Mouse (Mus musculus) neutrophil, adult 5-6 weeks (primary cell): ENCODE measurements around the gene Nup210l. TPM values are rescaled to one million over a fixed set of nuclear protein-coding genes. Genes with fewer than 3 reads are reported as not detected.
A peak's percentile ranks its signal among the peaks of the same experiment; 100 is the strongest.
"Not testable (repeated sequence)": the region's sequence is repeated elsewhere in the genome, so short reads cannot be mapped to it uniquely, and the experiment has no call there.

ENCODE experiments used
- ATAC-seq: fragments of 151-379, 151-347 bp; 2 replicates; pipeline ENCODE4 v1.8.0; 2017; ENCODE audit warnings: mild to moderate bottlenecking, moderate TSS enrichment; ENCODE audit not compliant: insufficient number of reproducible peaks, poor library complexity, low FRiP score, severe bottlenecking; ENCODE audit errors: extremely low read depth
- total RNA-seq: library from RNA; stranded (forward); fragments of 200-1000 nt; gene quantifications from 2 replicates; pipeline ENCODE4 v1.2.3, GENCODE M21; 2017

The Nup210l gene
- total RNA-seq, 1 experiment from 2014 or later = 2.2 TPM

DNA sequence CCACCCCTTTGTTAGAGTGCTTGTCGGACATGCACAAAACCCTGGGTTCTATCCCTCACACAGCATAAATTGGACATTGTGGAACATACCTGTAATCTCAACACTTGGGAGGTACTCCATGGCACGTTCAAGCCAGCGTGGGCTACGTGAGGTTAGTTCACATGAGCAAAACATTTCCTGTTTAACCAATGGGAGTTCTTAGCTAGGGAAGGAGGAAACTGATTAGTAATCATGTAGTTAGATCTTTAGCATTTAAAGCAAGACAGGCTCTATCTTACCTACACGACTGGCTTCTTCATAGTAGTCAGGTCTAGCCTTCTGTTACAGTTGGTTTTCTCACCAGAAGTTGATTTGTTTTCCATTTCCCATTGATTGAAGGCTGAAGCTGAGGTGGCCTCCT is 17.9 kb upstream of the Nup210l start:
- ATAC-seq = no peak

DNA sequence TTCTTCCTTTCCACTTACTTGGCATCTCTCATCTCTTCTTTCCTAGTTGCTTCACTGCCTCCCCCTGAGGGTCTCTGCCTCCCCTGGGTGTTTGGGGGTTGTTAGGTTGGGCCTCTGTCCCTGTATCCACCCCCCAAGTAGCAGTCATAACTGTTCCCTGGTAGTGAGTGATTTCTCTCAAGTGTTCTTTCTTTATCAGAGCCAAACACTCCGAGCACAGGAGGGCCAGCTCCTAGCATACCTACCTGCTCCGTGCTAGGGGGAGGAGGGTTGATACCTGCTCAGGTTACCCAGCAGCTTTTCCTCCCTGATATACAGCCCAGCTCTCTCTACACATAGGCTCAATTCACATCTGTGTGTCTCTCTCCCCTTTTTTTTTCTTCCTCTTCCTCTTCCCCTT is 15.3 kb upstream of the Nup210l start:
- no peak for ATAC-seq

DNA sequence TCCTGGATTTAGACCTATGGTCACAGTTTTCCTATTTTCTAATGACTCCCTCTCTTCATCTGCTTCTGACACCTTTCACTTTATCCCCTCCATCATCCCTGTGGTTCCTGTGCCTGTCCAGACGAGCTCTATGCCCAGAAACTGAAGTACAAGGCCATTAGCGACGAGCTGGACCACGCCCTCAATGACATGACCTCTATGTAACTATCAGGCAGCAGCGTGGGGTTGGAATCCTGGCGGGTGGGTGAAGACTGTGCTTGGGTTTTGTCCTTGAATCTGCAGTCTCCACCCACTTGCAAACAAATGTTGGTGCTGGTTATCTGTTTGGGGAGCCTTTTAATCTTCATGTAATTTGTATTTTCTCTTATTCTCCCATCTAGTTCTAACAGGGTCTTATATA is 13.0 kb upstream of the Nup210l start:
- ATAC-seq = no peak

DNA sequence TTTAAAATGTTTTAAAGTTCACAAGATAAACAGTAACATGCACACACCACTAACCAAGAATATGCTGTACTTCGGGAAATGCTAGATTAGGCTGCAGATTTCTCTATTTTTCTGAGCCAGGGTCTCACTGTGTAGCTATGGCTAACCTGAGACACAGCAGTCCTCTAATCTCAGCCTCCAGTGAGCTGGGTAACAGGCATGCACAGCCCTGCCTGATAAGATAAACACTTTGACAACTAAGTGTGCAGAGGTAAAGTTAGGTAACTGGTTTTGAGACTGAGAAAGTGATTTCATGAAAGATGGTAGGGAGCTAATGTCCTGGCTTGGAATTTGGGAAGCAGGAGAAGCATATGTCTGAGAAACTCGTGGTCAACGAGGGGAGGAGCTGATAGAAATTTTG is 9.5 kb upstream of the Nup210l start:
- no peak for ATAC-seq

DNA sequence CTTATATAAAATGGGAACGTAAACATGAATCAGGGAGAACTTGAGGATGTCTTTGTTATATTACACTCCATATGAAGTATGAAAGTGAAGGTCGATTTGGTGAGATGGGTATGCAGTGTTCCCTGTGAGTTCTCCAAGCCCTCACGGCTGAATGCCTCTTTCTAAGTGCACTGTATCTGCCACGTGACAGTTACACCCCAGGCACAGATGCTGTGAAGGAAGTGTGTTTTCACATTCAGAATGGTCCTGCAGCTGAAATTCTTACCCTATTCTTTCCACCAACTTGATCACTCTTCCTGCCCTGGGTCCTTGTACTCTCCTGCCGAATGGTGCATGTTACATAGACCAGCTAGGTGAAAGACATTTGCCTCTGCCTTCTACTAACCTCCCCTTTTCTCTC is 6.0 kb upstream of the Nup210l start:
- no peak for ATAC-seq

DNA sequence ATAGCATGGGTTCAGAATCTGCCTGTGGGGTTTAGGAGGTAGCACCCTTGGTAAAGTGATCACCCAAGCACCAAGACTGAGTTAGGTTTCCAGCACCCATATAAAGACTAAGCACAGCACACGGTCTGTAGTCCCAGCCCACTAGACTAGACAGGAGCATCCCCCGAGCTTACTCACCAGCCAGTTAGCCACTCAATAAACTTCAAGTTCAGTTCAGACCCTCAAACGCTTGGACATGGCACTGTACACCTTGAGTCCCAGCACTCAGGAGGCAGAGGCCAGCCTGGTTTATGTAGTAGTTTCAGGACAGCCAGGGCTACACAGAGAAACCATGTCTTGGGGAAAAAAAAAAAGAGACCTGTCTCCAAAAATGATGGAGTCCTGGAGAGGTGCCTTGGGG is 2.9 kb upstream of the Nup210l start:
- ATAC-seq = no peak

DNA sequence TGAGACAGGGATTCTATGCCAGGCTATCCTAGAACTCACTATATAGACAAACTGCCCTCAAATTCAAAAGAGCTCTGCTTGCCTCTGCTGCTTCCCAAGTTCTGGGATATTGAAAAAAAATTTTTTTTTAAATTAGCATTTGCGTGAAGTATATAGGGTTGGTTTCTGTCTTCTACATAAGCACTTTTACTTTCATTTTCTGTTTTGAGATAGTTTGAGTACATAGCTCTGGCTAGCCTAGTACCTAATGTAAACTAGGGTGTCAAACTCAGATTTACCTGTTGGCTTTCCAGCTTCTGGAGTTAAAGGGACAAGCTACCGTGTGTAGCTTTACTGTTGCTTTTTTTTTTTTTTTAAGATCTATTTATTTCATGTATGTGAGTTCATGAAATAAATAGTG is 2.3 kb upstream of the Nup210l start:
- no peak for ATAC-seq

DNA sequence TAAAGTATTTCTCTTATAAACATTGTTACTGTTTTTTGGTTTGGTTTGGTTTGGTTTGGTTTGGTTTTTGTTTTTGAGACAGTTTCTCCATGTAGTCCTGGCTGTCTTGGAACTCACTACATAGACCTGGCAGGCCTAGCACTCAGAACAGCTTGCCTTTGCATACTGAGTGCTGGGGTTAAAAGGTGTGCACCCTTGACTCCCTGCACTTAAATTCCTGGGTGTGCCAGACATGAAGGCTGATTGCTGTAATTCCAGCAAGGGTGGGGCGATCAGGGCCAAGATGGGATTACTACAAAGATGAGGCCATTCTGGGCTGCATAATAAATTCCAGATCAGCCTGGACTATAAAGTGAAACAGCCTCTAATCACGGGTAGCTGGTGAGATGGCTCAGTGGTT is 1.7 kb upstream of the Nup210l start:
- ATAC-seq = no peak

DNA sequence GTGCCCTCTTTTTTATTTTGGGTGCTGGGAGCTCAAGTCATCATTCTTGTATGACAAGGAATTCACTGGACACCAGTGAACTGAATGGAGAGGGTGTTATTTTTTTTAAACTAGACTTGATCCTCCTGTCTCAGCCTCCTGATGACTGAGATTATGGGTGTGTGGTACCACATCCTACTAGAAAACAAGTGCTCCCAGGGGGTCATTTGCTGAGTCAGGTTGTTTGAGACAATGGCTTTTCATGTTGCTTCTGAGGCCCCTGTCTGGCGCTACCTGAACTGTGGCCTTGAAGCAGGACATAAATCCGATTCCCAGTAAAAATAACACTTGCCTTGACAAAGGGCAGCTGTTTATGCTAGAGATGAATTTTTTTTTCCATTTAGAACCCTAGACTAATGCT is 756 bp upstream of the Nup210l start:
- ATAC-seq = no peak

DNA sequence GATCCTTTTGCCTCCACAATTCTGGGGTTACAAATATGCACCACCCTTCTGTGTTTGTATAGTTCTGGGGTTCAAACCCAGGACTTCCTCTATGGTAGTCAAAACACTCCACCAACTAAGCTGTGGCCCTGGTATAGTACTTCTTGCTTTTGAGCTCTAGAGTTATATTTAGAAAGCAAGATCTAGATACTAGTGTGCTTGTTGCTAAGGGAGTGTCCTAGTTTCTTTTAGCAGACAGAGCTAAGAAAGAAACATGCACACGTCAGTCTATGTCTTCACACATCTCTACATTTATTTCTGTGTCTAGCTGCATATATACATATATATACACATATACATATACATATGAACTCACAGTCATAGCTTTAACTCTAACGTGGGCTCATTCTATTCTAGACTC is 7.8 kb downstream of the Nup210l start:
- peak; percentile 55; the same call in 1 of the 2 replicates for ATAC-seq

DNA sequence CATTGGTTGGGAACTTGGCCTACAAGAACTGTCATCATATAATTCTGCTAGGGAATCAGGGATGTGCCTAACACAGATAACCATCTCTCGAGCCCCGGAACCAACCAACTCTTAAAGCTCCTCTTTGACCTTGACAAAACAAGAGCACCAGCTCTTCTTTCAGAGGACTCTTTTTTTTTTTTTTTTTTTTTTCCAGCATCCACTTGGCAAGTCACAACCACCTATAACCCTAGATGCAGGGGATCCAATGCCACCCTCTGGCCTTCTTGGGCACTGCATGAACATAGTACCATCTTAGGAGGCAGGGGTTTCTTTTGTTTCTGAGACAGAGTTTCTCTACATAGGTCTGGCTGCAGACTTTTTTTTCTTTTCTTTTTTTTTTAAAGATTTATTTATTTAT is 10.4 kb downstream of the Nup210l start:
- 0 out of 2 replicates have a peak, but pooled peaks have one; percentile 41 for ATAC-seq

DNA sequence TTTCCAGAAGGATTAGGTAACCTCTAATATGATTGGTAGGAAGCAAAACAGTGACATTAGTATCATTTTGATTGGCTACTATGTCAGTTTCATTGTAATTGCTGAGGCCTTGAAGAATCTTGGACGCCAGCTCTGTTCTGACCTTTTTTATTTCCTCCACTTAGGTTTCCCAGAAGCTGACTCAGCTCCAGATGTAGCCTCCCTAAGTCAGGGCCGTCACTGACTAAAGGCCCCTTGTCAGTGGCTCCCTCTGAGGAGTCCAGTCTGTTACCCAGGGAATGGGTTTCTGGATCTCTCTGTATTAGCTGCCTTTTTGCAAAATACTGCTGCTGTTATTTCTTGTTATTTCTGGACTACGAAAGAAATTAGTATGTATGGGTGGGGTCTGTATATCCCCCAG is 11.6 kb downstream of the Nup210l start:
- ATAC-seq = no peak

DNA sequence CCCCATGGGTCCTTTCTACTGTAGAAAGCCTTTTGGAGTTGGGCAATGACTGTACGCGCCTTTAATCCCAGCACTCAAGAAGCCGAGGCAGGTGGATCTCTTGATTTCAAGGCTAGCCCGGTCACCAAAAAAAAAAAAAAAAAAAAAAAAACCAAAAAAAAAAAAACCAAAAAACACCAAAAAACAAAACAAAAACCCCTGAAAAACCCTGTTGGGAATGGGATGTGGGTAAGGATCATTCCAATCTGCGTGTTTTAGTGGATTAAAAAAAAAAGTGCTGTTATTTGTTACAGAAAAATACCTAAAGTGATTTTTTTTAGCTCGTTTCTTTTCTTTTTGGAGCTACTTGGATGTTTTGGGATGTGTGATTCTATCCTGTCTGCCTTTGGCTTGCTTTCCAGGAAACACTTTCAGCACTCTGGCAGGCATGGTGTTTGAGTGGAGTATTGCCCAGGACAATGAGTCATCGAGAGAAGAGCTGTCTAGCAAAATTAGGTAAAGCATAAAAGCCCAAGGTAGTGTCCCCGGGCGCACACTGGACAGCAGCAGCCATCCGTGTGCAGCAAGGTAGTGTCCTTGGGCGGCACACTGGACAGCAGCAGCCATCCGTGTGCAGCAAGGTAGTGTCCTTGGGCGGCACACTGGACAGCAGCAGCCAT is 14.3 kb downstream of the Nup210l start:
- ATAC-seq = no peak

DNA sequence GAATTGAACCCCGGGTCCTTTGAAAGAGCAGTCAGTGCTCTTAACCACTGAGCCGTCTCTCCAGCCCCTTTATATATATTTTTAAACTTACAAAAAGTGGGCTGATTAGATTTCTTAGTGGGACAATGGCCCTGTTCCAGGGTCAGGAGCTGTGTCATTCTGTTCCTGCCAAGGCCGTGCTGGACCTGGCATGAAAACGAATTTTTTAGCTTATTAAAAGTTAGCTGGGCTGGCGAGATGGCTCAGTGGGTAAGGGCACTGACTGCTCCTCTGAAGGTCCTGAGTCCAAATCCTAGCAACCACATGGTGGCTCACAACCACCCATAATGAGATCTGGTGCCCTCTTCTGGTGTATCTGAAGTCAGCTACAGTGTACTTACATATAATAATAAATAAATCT is 18.1 kb downstream of the Nup210l start:
- ATAC-seq = not testable (repeated sequence)

DNA sequence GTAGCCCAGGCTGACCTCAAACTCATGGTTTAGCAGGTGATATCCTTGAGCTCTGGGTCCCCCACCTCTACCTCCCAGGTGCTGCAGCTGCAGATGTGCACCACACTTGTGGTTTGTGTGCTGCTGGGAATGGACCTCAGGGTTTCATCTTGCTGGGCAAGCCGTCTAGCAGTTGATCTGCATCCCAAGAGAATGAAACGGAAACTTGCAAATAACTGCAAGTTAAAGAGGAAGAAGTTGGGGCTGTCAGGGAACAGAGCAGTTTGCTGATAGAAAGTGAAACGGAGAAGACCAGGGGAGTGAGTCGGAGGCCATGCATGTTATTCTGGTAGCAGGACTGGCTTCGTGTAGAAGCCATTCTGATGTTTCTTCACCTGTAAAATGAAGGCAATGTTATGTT is 21.8 kb downstream of the Nup210l start:
- ATAC-seq = peak; percentile 70

DNA sequence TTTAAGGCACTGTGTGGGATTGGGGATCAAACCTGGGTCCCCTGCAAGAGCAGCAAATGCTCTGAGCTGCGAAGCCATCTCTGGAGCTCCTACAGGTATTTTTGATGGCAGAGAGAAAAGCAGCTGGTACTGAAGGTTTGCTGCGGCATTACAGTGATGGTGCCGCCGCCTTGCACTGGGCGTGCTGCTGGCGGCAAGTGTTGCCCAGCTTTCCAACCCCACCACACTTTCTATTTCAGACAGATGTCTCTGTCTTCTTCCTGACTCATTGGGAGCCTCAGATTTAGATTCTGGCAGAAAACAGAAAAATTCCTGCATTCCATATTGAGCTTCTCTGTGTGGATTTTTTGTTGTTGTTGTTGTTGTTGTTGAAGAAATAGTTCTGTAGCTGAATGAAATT is 23.9 kb downstream of the Nup210l start:
- no peak for ATAC-seq

DNA sequence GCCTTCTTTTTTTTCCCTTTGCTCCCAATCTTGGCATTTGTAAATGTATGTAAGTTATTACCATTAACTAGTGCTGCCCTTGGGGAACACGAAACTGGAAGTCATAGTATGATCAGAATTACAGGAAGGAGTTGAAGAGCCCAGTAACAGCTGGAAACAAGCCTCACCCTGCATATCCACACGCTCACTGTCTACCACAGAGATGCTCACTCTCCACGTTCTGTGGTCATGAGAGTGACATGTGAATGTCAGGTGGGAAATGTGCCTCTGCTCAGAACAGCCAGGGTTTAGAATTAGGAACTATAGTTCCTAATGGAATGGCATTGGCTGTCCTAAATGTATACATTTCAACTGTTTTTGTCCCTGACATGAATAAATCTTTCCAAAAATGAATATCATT is 28.8 kb downstream of the Nup210l start:
- ATAC-seq = no peak

DNA sequence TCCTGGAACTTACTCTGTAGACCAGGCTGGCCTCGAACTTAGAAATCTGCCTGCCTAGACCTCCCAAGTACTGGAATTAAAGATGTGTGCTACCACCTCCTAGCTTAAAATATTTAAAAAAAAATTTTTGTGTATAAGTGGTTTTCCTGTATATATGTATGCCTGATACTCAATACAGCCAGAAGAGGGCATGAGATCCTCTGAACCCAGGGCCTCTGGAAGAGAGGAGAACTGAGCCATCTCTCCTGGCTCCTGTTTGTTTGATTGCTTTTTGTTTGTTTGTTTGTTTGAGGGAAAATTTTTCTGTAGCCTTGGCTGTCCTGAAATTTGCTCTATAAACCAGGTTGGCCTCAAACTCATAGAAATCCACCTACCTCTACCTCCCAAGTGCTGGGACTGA is 29.4 kb downstream of the Nup210l start:
- ATAC-seq = no peak

DNA sequence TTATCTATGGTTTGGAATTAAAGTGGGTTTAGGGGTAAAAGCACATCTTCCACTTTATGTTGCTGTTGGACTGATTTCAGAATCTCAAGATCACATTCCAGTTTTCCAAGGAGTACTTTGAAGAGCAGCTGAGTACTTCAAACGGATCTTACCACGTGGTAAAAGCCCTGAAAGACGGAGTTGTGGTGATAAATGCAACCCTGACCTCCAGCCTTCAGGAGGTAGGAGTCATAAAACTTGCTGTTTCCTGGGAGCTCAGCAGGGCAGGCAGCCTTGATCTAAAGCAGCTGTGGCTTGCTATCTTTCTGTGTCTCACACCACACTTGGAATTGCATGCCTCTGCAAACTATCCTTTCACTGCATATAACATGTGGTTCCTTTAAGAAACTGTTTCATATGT is 30.6 kb downstream of the Nup210l start:
- no peak for ATAC-seq

DNA sequence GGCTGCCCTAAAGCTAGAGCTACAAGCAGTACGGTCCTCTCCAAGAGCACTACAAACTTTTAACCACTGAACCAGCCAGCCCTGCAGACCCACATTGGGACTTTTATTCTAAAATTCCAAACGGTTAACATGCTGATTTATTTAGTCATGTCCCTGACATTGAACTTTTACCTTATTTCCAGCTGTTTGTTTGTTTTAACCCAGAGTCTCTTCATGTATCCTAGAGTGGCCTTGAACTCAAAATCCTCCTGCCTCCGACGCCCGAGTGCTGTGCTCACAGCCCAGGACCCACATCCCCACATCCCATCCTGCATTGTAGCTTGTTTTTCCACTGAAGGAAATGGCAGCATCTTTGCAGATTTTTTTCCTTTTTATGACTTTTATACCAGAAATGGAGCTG is 31.1 kb downstream of the Nup210l start:
- no peak for ATAC-seq

DNA sequence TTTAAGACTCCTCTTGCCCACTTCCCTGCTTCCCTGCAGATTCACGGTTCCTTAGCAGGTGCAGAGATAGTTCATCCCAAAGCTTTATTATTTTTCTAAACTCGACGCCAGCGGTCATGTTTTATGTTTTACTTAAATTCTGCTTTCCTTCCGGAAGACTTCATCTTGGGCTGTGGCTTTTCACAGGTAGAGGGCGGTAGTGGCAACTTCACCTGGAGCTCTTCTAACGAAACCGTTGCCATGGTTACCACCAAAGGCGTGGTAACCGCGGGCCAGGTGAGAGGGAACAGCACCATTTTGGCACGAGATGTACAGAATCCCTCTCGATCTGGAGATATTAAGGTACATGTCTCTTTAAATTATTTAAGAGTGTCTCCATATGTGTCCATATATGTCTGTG is 32.7 kb downstream of the Nup210l start:
- ATAC-seq = no peak
